Mouse (Mus musculus) midbrain, embryonic 10.5 days (tissue): ENCODE measurements around the gene Myog. TPM values are rescaled to one million over a fixed set of nuclear protein-coding genes. Genes with fewer than 3 reads are reported as not detected.

ENCODE experiments used
- DNase-seq: peaks from one replicate; pipeline ENCODE4 v3.0.0-alpha.2; 2017; ENCODE audit warnings: low spot score
- H3K27ac ChIP-seq: fragments of 300-500 bp; sonication (generic); replicated peaks from 2 replicates; pipeline ENCODE4 v1.5.1; 2016; ENCODE audit warnings: mild to moderate bottlenecking
- H3K27me3 ChIP-seq: fragments of 300-500 bp; sonication (generic); 2 replicates; pipeline ENCODE4 v1.6.1; 2016; ENCODE audit warnings: low read depth, mild to moderate bottlenecking; ENCODE audit not compliant: poor library complexity, severe bottlenecking
- H3K36me3 ChIP-seq: fragments of 300-500 bp; sonication (generic); 2 replicates; pipeline ENCODE4 v1.6.1; 2016; ENCODE audit warnings: mild to moderate bottlenecking, moderate library complexity
- H3K4me1 ChIP-seq: fragments of 300-500 bp; sonication (generic); 2 replicates; pipeline ENCODE4 v1.6.1; 2016
- H3K4me3 ChIP-seq: fragments of 300-500 bp; sonication (generic); 2 replicates; pipeline ENCODE4 v1.5.1; 2016; ENCODE audit warnings: mild to moderate bottlenecking, moderate library complexity
- H3K9me3 ChIP-seq: fragments of 300-500 bp; sonication (generic); replicated peaks from 2 replicates; pipeline ENCODE4 v1.6.1; 2016; ENCODE audit warnings: mild to moderate bottlenecking
- WGBS: fragments of 180-500 bp; shearing (Covaris S2); methylation state at CpG from one replicate; pipeline ENCODE4 v1.1.7; 2016; 5-methylcytosine and 5-hydroxymethylcytosine counted together
- polyA plus RNA-seq: library from polyadenylated mRNA; unstranded; fragments of >200 nt; fragmentation: Nextera tagmentation; extraction: Ambion mirVana; gene quantifications from 2 replicates; pipeline ENCODE4 v1.2.1, GENCODE M21; 2016

Gene Myog
- polyA plus RNA-seq, 1 experiment from 2014 or later = 0.07 TPM

DNA sequence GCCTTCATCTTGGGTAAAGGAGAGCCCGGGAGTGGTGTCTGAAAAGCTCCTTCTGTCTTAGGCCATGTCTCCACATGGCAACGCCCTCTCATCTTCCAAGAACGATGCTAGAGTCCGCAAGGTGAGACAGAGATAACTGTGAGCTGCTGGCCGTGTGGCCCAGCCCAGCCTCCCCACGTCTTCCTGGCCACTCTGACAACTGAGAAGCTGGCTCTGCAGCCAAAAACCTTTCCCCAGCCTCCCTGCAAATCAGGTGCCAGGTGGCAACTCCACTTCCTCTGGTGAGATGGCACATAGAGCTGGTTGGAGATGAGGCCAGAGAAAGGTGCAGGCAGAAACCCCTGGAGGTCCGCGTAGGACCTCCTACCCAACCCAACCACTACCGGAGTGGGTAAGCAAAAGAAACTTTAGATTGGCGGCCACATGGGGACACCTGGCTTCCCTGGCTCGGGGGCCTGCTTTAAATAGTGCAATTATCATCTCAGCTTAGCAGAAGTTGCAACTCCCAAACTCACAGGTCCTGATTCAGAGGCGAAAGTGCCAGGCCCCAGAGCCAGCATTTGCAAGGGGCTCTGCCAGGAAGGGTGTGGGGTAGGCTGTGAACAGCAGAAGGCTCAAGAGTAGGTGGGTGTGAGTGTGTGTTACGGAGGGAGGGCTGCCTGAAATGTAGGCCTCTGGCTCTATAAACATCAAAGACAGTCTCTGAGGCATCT, 45.6 kb downstream of the Myog start:
- Histone ChIP-seq H3K9me3 (no peaks in the 10 kb centered on the region), H3K36me3 (no peaks in the 10 kb centered on the region), H3K4me3 (no peak overlapping the region), H3K4me1 (peaks cover 13% of the 10 kb centered on the region; the same call in 1 of the 2 replicates), H3K27me3 (no peaks in the 10 kb centered on the region), H3K27ac (no peak overlapping the region)
- 87% methylated on average over 13 of the region's 13 CpGs for WGBS
- no peak for DNase-seq

- H3K4me1 ChIP-seq = peaks cover 13% of the 10 kb centered on the region; the same call in 1 of the 2 replicates
- no peak overlapping the region for H3K27ac ChIP-seq
- no peaks in the 10 kb centered on the region for H3K9me3 ChIP-seq
- 87% methylated on average over 12 of the region's 12 CpGs for WGBS
- no peak overlapping the region for H3K4me3 ChIP-seq
- H3K36me3 ChIP-seq = no peaks in the 10 kb centered on the region
- no peak for DNase-seq
- no peaks in the 10 kb centered on the region for H3K27me3 ChIP-seq
Measured at GRCm38 (mm10) chr1:134335924-134336810, 46.4 kb downstream of the Myog start.

DNA sequence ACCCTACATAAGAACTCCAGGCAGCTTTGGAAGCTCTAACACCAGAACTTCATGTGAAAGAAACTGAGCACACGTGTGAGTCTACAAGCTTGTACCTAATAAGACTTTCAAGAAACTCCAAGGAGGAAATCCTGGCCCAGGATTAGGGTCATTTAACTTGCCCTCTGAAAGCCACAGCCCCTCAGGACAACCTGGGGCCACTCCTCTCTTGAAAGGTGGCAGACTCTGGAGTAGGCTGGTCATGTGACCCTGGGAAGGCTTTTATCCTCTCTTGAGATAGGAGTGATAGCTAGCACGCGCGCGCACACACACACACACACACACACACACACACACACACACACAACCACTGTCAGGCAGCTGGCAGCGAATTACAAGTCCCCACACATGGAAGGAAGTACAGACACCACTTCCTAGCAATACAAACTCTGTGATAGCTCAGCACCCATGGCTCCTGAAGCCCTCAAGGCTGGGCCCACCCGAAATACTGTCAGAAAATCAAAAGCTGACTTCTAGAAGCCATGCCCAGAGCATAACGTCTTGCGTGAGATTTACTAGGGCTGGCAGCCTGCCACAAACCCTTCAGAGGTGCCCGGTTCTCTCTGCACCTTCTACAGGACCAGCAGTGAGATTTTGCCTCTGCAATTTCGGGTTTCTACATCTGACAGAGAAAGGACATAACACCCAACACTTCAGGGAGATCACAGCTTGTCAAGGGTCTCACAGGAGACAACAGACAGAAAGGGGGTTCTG, 47.3 kb downstream of the Myog start:
- no peak for DNase-seq
- H3K36me3 ChIP-seq = no peaks in the 10 kb centered on the region
- peaks cover 1% of the 10 kb centered on the region; the same call in 1 of the 2 replicates for H3K27me3 ChIP-seq
- WGBS = 93% methylated on average over 11 of the region's 11 CpGs
- no peaks in the 10 kb centered on the region for H3K9me3 ChIP-seq
- peaks cover 15% of the 10 kb centered on the region for H3K4me1 ChIP-seq
- no peak overlapping the region for H3K27ac ChIP-seq
- H3K4me3 ChIP-seq = no peak overlapping the region

DNA sequence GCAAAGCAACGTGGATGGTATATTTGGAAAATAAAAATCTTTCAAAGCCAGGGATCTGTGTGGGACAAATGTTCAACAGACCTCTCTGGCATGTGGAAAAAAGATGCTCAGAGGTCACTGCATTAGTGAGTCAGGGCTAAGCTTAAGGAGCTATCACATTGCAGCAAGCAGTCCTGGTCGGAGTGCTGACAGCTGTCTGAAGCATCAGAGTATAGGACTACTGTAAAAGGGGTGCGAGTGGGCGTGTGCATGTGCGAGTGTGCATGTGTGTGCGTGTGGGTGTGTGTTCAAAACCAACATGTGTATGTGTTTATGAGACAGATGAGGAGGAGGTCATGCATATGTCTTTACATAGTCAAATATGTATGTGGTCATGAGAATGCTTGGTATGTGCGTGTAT, 49.4 kb downstream of the Myog start:
- Histone ChIP-seq H3K27ac (no peak overlapping the region), H3K4me3 (no peak overlapping the region), H3K4me1 (peaks cover 22% of the 10 kb centered on the region), H3K27me3 (peaks cover 20% of the 10 kb centered on the region), H3K36me3 (no peaks in the 10 kb centered on the region), H3K9me3 (no peaks in the 10 kb centered on the region)
- no peak for DNase-seq
- 93% methylated on average over 7 of the region's 7 CpGs for WGBS

GRCm38 (mm10) chr1:134339757-134340619, 50.2 kb downstream of the Myog start:
- DNase-seq = no peak
- 92% methylated on average over 18 of the region's 18 CpGs for WGBS
- no peak overlapping the region for H3K27ac ChIP-seq
- H3K36me3 ChIP-seq = no peaks in the 10 kb centered on the region
- H3K9me3 ChIP-seq = no peaks in the 10 kb centered on the region
- no peak overlapping the region for H3K4me3 ChIP-seq
- peaks cover 20% of the 10 kb centered on the region for H3K27me3 ChIP-seq
- peaks cover 26% of the 10 kb centered on the region for H3K4me1 ChIP-seq

DNA sequence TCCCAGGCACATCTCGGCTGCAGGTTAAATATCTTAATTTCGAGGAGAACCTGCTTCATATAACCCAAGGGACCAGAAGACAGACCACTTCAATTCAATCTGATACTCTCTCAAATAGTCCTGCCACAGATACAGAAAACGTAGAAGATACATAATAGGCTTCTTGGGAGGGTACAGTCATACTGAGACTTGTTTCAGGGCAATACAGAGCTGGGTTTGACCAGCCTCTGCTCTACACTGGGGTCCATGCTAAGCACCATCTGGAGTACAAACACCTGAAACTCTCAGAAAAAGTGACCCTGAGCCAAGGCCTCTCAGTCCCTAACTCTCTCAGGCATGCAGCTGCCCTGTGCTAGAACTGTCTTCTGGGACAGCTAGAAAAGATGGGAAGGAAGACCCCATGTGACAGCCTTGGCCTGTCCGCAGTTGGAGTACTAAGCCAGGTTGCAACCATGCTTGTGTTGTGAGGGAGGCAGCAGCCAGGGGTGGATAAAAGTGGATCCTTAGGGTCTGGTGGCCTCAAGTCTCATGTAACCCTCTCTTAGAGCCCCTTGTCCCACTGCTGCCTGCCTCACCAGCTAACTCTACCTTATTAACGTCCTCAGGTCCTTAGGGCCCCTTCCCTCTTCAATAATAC, 52.0 kb downstream of the Myog start:
- Histone ChIP-seq H3K9me3 (no peaks in the 10 kb centered on the region), H3K4me3 (no peak overlapping the region), H3K36me3 (peaks cover 11% of the 10 kb centered on the region), H3K27ac (no peak overlapping the region), H3K4me1 (peaks cover 30% of the 10 kb centered on the region), H3K27me3 (peaks cover 20% of the 10 kb centered on the region)
- 79% methylated on average over 5 of the region's 5 CpGs for WGBS
- DNase-seq = no peak

Other genes with a start within 250 kb of the Myog start
- 107 and 161 TPM in 2 replicates for gene Btg2, start 210.9 kb upstream of the Myog start, polyA plus RNA-seq
- not detected in 2 replicates for gene Chit1, start 178.7 kb upstream of the Myog start, polyA plus RNA-seq
- 0.82 and 0.90 TPM in 2 replicates for gene Chil1, start 107.8 kb upstream of the Myog start, polyA plus RNA-seq
- 0.09 and 0.10 TPM in 2 replicates for gene Mybph, start 96.5 kb upstream of the Myog start, polyA plus RNA-seq
- 0.14 and 0.17 TPM in 2 replicates for gene Adora1, start 54.6 kb upstream of the Myog start, polyA plus RNA-seq
- 2.0 and 3.5 TPM in 2 replicates for gene Ppfia4, start 42.9 kb downstream of the Myog start, polyA plus RNA-seq
- 122 and 128 TPM in 2 replicates for gene Tmem183a, start 72.0 kb downstream of the Myog start, polyA plus RNA-seq
- gene 4933406M09Rik, start 96.0 kb downstream of the Myog start, polyA plus RNA-seq = not detected in 2 replicates
- 24.5 and 27.9 TPM in 2 replicates for gene Cyb5r1, start 115.6 kb downstream of the Myog start, polyA plus RNA-seq
- 74.3 and 75.7 TPM in 2 replicates for gene Adipor1, start 125.4 kb downstream of the Myog start, polyA plus RNA-seq
- gene Klhl12, start 165.5 kb downstream of the Myog start, polyA plus RNA-seq = 34.8 TPM in 2 replicates
- 44.4 and 44.8 TPM in 2 replicates for gene Rabif, start 204.7 kb downstream of the Myog start, polyA plus RNA-seq